Mouse (Mus musculus) hindbrain, embryonic 11.5 days (tissue): ENCODE results near the gene Ginm1. TPM values are rescaled to one million over a fixed set of nuclear protein-coding genes. Genes with fewer than 3 reads are reported as not detected.

ENCODE experiments used
- ATAC-seq: fragments of 200-750 bp; cut with Nextera tagmentation; 2 replicates; pipeline ENCODE4 v1.8.0; 2017; ENCODE audit warnings: mild to moderate bottlenecking, moderate TSS enrichment, moderate library complexity; ENCODE audit not compliant: low FRiP score
- DNase-seq: peaks from one replicate; pipeline ENCODE4 v3.0.0-alpha.2; 2015; ENCODE audit warnings: low spot score
- H3K27ac ChIP-seq: fragments of 300-500 bp; sonication (generic); 2 replicates; pipeline ENCODE4 v1.5.1; 2014; ENCODE audit warnings: mild to moderate bottlenecking, low read depth, low read length
- H3K27me3 ChIP-seq: fragments of 300-500 bp; sonication (generic); 2 replicates; pipeline ENCODE4 v1.6.1; 2014; ENCODE audit warnings: mild to moderate bottlenecking, low read length, moderate library complexity, mixed read lengths; ENCODE audit not compliant: control insufficient read depth, insufficient read depth
- H3K36me3 ChIP-seq: fragments of 300-500 bp; sonication (generic); 2 replicates; pipeline ENCODE4 v1.6.1; 2014; ENCODE audit warnings: mild to moderate bottlenecking, low read length, moderate library complexity, mixed read lengths; ENCODE audit not compliant: control insufficient read depth, insufficient read depth
- H3K4me1 ChIP-seq: fragments of 300-500 bp; sonication (generic); replicated peaks from 2 replicates; pipeline ENCODE4 v1.6.1; 2014; ENCODE audit warnings: low read length, mixed read lengths; ENCODE audit not compliant: control insufficient read depth, insufficient read depth
- H3K4me2 ChIP-seq: fragments of 300-500 bp; sonication (generic); replicated peaks from 2 replicates; pipeline ENCODE4 v1.6.1; 2014; ENCODE audit warnings: mild to moderate bottlenecking, low read depth, low read length
- H3K4me3 ChIP-seq: fragments of 300-500 bp; sonication (generic); 2 replicates; pipeline ENCODE4 v1.5.1; 2014; ENCODE audit warnings: low read depth, low read length
- H3K9ac ChIP-seq: fragments of 300-500 bp; sonication (generic); 2 replicates; pipeline ENCODE4 v1.6.1; 2014; ENCODE audit warnings: low read depth, low read length
- H3K9me3 ChIP-seq: fragments of 300-500 bp; sonication (generic); 2 replicates; pipeline ENCODE4 v1.6.1; 2016; ENCODE audit warnings: low read length; ENCODE audit not compliant: control insufficient read depth
- WGBS: fragments of 180-500 bp; shearing (Covaris S2); extraction: QIAGEN DNeasy Blood & Tissue Kit; methylation state at CpG from one replicate; pipeline ENCODE4 v1.1.7; 2014; 5-methylcytosine and 5-hydroxymethylcytosine counted together
- polyA plus RNA-seq: library from polyadenylated mRNA; unstranded; fragments of >200 nt; fragmentation: Nextera tagmentation; extraction: Ambion mirVana; gene quantifications from 2 replicates; pipeline ENCODE4 v1.2.1, GENCODE M21; 2014

Gene Ginm1
- polyA plus RNA-seq, 1 experiment from 2014 or later = 57.1 TPM

DNA sequence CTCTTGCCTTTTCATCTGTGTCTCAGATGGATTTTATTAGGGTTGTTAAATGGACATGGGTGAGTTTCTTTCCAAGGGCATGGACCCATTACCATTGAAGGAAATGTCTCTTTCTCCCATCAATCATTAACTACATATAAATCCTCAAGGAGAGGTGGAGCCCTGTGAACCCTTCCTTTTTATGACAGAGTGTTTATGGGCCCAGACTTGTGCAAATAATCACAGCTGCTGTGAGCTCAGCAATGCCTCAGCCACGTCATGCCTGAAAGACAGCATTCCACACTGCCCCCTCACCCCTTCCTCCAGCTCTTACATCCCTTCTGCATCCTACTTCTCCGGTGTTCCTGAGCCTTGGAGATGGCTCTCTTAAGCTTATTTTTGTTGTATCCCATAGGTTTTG is 5.3 kb downstream of the Ginm1 start:
- ATAC-seq (no peak), DNase-seq (no peak)
- Histone ChIP-seq H3K9ac (no peak overlapping the region), H3K27me3 (no peaks in the 10 kb centered on the region), H3K36me3 (peaks cover 4% of the 10 kb centered on the region; the same call in 1 of the 2 replicates), H3K9me3 (no peaks in the 10 kb centered on the region), H3K27ac (no peak overlapping the region), H3K4me2 (no peak overlapping the region), H3K4me3 (no peak overlapping the region), H3K4me1 (no peaks in the 10 kb centered on the region)
- WGBS = 48% methylated on average over 2 of the region's 2 CpGs

DNA sequence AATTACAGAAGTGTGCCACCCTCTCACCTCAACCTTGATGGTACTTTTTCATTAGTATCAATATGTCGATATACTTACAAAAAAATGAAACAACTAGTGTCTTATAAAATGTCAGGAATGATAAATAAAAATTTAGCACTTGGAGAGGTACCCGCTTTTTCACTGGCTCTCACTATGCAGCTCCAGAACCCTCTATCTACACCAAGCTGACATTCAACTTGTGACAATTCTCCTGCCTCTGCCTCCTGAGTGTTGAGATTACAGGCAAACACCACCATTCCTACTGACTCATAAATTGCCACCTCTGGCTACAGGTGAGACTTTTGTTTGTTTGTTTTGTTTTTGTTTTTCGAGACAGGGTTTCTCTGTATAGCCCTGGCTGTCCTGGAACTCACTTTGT is 11.4 kb downstream of the Ginm1 start:
- H3K27ac ChIP-seq = no peak overlapping the region
- peak overlapping the region; percentile 63 for H3K4me2 ChIP-seq
- no peaks in the 10 kb centered on the region for H3K36me3 ChIP-seq
- ATAC-seq (peak; percentile 36), DNase-seq (no peak)
- no peaks in the 10 kb centered on the region for H3K9me3 ChIP-seq
- peak overlapping the region; percentile 87 for H3K4me3 ChIP-seq
- WGBS = 53% methylated on average over 3 of the region's 3 CpGs
- H3K27me3 ChIP-seq = no peaks in the 10 kb centered on the region
- H3K4me1 ChIP-seq = no peaks in the 10 kb centered on the region
- H3K9ac ChIP-seq = no peak overlapping the region

DNA sequence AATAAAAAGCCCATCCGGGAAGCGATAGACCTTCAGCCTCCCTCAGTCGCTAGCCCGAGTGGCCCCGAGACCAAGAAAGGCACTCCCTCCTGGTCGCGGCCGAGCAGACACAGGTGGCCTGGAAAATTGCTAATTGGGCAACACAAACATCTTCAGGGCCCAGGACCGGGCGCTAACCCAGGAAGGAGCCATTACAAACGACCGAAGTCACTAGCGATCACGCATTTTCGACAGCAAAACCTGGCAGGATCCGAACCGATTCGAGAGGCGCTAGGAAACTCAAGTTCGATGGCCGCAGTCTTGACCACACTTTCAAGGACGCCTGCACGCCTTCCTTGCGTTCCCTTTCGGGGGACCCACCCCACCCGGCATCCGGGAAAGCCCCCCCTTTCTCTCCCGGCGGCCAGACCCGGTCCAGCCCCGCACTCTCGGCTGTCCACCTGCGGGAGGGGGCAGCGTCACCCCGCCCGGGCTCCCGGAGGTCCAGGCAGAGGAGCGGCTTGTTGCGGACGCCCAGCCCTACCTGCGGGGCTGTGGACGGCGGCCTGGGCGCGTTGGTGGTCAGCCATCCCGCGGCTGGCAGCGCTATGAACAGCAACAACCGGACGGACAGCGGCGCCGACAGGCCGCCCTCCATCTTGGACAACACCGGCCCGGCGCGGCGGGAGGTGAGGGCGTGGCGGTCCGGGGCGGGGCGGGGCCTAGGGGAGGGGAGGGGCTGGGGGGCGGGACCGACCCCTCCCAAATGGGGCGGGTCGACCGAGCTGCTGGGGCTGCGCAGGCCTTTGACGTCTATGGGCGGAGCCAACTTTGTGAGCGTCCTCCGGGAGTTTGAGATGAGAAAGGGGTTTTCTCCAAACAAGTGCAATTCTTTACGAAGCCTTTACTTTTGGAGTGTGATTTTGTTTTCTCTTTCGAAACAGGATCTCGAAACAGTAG is 12.1 kb downstream of the Ginm1 start:
- Histone ChIP-seq H3K27me3 (no peaks in the 10 kb centered on the region), H3K4me2 (peak overlapping the region; percentile 63), H3K9ac (peak overlapping the region; percentile 80), H3K36me3 (no peaks in the 10 kb centered on the region), H3K9me3 (no peaks in the 10 kb centered on the region), H3K4me1 (no peaks in the 10 kb centered on the region), H3K4me3 (peak overlapping the region; percentile 87), H3K27ac (peak overlapping the region; percentile 54)
- ATAC-seq (peak; percentile 93), DNase-seq (peak; percentile 88)
- WGBS = under 1% methylated on average over 52 of the region's 77 CpGs

DNA sequence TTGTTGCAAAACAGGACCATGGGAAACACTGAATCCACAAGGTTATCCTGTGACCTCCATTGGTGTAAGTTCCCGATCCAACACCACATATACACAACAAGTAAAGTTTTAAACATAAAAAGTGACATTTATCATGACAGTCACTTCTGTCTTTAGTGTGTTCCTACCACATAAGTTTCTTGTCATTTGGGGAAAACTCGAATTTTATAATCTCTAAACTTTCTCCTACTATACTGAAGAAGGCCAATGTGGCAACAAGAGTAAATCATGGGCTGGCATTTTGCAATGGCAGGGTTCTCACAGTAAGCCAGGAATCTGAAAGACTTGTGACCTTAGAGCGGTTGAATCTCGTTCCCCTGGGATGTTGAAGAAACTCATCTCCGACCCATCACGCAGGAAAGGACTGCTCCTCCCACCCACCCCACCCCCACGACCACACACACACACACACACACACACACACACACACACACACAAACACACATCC is 12.8 kb downstream of the Ginm1 start:
- Histone ChIP-seq H3K9ac (peak overlapping the region; percentile 80; the same call in 1 of the 2 replicates), H3K27ac (no peak overlapping the region), H3K4me3 (peak overlapping the region; percentile 87), H3K27me3 (no peaks in the 10 kb centered on the region), H3K4me1 (no peaks in the 10 kb centered on the region), H3K9me3 (no peaks in the 10 kb centered on the region), H3K36me3 (no peaks in the 10 kb centered on the region), H3K4me2 (peak overlapping the region; percentile 63)
- 23% methylated on average over 7 of the region's 7 CpGs for WGBS
- DNase-seq (no peak), ATAC-seq (no peak)

DNA sequence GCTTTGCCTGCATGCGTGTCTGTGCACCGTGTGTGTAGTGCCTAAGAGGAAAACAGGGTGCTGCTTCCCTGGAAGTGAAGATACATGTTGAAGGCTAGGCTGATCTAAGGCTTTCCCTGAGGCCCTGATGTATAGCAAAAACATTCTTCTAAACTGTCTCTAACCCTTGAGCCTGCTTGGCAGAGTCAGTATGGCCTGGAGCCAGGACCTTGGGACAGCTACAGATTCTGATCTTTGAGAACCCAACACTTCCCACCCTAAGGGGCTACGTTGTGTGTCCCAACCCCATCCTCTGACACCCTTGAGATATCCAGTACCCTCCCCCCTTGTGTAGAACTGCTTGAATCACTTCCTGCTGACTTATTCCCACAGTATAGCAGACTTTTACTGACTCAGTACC is 14.3 kb downstream of the Ginm1 start:
- Histone ChIP-seq H3K9me3 (no peaks in the 10 kb centered on the region), H3K4me1 (no peaks in the 10 kb centered on the region), H3K4me2 (no peak overlapping the region), H3K27ac (no peak overlapping the region), H3K36me3 (0 out of 2 replicates have a peak, but pooled peaks cover 2% of the 10 kb centered on the region), H3K27me3 (no peaks in the 10 kb centered on the region), H3K4me3 (no peak overlapping the region), H3K9ac (no peak overlapping the region)
- DNase-seq (no peak), ATAC-seq (no peak)
- 94% methylated on average over 3 of the region's 3 CpGs for WGBS

- 92% methylated on average over 8 of the region's 8 CpGs for WGBS
- Histone ChIP-seq H3K4me2 (no peak overlapping the region), H3K9ac (no peak overlapping the region), H3K4me3 (no peak overlapping the region), H3K27ac (no peak overlapping the region), H3K4me1 (no peaks in the 10 kb centered on the region), H3K27me3 (no peaks in the 10 kb centered on the region), H3K9me3 (no peaks in the 10 kb centered on the region), H3K36me3 (0 out of 2 replicates have a peak, but pooled peaks cover 7% of the 10 kb centered on the region)
- no peak for DNase-seq
- ATAC-seq = no peak
Observed at GRCm38 (mm10) chr10:7775421-7775820, 17.2 kb downstream of the Ginm1 start.

GRCm38 (mm10) chr10:7772769-7773168 is 19.9 kb downstream of the Ginm1 start:
- H3K27me3 ChIP-seq = no peaks in the 10 kb centered on the region
- no peak overlapping the region for H3K4me3 ChIP-seq
- peaks cover 7% of the 10 kb centered on the region; the same call in 1 of the 2 replicates for H3K36me3 ChIP-seq
- no peak overlapping the region for H3K9ac ChIP-seq
- no peaks in the 10 kb centered on the region for H3K9me3 ChIP-seq
- DNase-seq (no peak), ATAC-seq (no peak)
- no peak overlapping the region for H3K4me2 ChIP-seq
- 100% methylated on average over 1 of the region's 1 CpGs for WGBS
- H3K27ac ChIP-seq = no peak overlapping the region
- H3K4me1 ChIP-seq = no peaks in the 10 kb centered on the region

- H3K4me1 ChIP-seq = no peaks in the 10 kb centered on the region
- H3K4me2 ChIP-seq = no peak overlapping the region
Observed at GRCm38 (mm10) chr10:7772346-7772745, 20.3 kb downstream of the Ginm1 start.

DNA sequence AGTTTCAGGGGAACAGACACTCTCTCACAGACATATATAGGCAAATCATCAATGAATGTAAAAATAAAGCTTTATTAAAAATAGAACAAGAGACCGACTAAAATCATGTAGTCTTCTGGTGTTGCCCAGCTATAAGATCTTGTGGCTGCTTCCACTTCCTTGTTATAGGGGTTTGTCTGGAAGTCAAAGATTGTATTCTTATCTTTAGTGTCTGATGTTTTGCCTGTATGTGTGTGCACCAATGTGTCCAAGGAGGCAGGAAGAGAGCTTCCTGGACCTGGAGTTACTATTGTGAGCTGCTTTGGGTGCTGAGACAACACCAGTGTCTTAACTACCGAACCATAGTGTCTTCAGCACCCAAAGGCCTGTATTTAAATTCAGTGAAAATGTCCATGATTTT is 35.1 kb downstream of the Ginm1 start:
- 92% methylated on average over 2 of the region's 2 CpGs for WGBS
- H3K9me3 ChIP-seq = no peaks in the 10 kb centered on the region
- H3K27ac ChIP-seq = no peak overlapping the region
- H3K4me2 ChIP-seq = no peak overlapping the region
- DNase-seq (no peak), ATAC-seq (no peak)
- H3K4me3 ChIP-seq = no peak overlapping the region
- H3K4me1 ChIP-seq = no peaks in the 10 kb centered on the region
- no peaks in the 10 kb centered on the region for H3K27me3 ChIP-seq
- H3K9ac ChIP-seq = no peak overlapping the region
- H3K36me3 ChIP-seq = peaks cover 3% of the 10 kb centered on the region; the same call in 1 of the 2 replicates

More at GRCm38 (mm10) chr10:7772346-7772745, 20.3 kb downstream of the Ginm1 start:
- no peak overlapping the region for H3K4me3 ChIP-seq
- no peaks in the 10 kb centered on the region for H3K9me3 ChIP-seq
- WGBS = 96% methylated on average over 4 of the region's 4 CpGs
- no peaks in the 10 kb centered on the region for H3K27me3 ChIP-seq
- peaks cover 7% of the 10 kb centered on the region; the same call in 1 of the 2 replicates for H3K36me3 ChIP-seq
- H3K9ac ChIP-seq = no peak overlapping the region
- H3K27ac ChIP-seq = no peak overlapping the region
- ATAC-seq = no peak
- no peak for DNase-seq
